Mouse (Mus musculus): ENCODE measurements at regions not wholly inside any gene's neighbourhood (a gene's known extent, or its start where the extent isn't known, plus 50 kb on each side); places are given as distances from the start of the nearest gene placed in this dataset.

- TF ChIP-seq CTCF (IDR thresholded peaks at IDR 0.05; ENCODE audit: borderline replicate concordance, insufficient read depth, low read depth, low read length) (no peak), POLR2A (IDR thresholded peaks at IDR 0.05; ENCODE audit: borderline replicate concordance, insufficient read depth, low read length) (no peak)
- peak; percentile 59 to 72 for DNase-seq
- no peak overlapping the region for H3K27ac ChIP-seq (ENCODE audit: insufficient read depth, low read length)
- no peak overlapping the region for H3K4me3 ChIP-seq (replicated peaks; ENCODE audit: insufficient read depth, low read depth, low read length)
- no peaks in the 10 kb centered on the region for H3K27me3 ChIP-seq (ENCODE audit: control insufficient read depth, insufficient read depth, low read length)
- WGBS, result 8% methylated on average over 7 of the region's 7 CpGs
- H3K4me1 ChIP-seq (ENCODE audit: control insufficient read depth, insufficient read depth, low read length), result peaks cover 25% of the 10 kb centered on the region
These were observed 109.2 kb downstream of the 1810013L24Rik start for GRCm38 (mm10) chr16:8939136-8939535.

- DNase-seq, result no peak
- Histone ChIP-seq H3K27ac (ENCODE audit: insufficient read depth, low read length) (no peak overlapping the region), H3K4me3 (replicated peaks; ENCODE audit: insufficient read depth, low read depth, low read length) (no peak overlapping the region), H3K27me3 (ENCODE audit: control insufficient read depth, insufficient read depth, low read length) (no peaks in the 10 kb centered on the region), H3K4me1 (ENCODE audit: control insufficient read depth, insufficient read depth, low read length) (peaks cover 2% of the 10 kb centered on the region; the same call in 1 of the 2 replicates)
- TF ChIP-seq CTCF (IDR thresholded peaks at IDR 0.05; ENCODE audit: borderline replicate concordance, insufficient read depth, low read depth, low read length) (no peak), POLR2A (IDR thresholded peaks at IDR 0.05; ENCODE audit: borderline replicate concordance, insufficient read depth, low read length) (no peak)
- 46% methylated on average over 5 of the region's 5 CpGs for WGBS
These were observed 114.7 kb downstream of the 1810013L24Rik start for GRCm38 (mm10) chr16:8944412-8945102.

GRCm38 (mm10) chr16:8947846-8948245, 117.9 kb downstream of the 1810013L24Rik start:
- Histone ChIP-seq H3K27me3 (ENCODE audit: control insufficient read depth, insufficient read depth, low read length) (no peaks in the 10 kb centered on the region), H3K27ac (ENCODE audit: insufficient read depth, low read length) (no peak overlapping the region), H3K4me1 (ENCODE audit: control insufficient read depth, insufficient read depth, low read length) (no peaks in the 10 kb centered on the region), H3K4me3 (replicated peaks; ENCODE audit: insufficient read depth, low read depth, low read length) (no peak overlapping the region)
- DNase-seq, result no peak
- 53% methylated on average over 5 of the region's 5 CpGs for WGBS
- TF ChIP-seq POLR2A (IDR thresholded peaks at IDR 0.05; ENCODE audit: borderline replicate concordance, insufficient read depth, low read length) (no peak), CTCF (IDR thresholded peaks at IDR 0.05; ENCODE audit: borderline replicate concordance, insufficient read depth, low read depth, low read length) (no peak)

- Histone ChIP-seq H3K27me3 (ENCODE audit: control insufficient read depth, insufficient read depth, low read length) (no peaks in the 10 kb centered on the region), H3K4me1 (ENCODE audit: control insufficient read depth, insufficient read depth, low read length) (no peaks in the 10 kb centered on the region), H3K4me3 (replicated peaks; ENCODE audit: insufficient read depth, low read depth, low read length) (no peak overlapping the region), H3K27ac (ENCODE audit: insufficient read depth, low read length) (no peak overlapping the region)
- DNase-seq, result no peak
- TF ChIP-seq POLR2A (IDR thresholded peaks at IDR 0.05; ENCODE audit: borderline replicate concordance, insufficient read depth, low read length) (no peak), CTCF (IDR thresholded peaks at IDR 0.05; ENCODE audit: borderline replicate concordance, insufficient read depth, low read depth, low read length) (no peak)
- WGBS, result 78% methylated on average over 6 of the region's 6 CpGs
These were observed 121.4 kb downstream of the 1810013L24Rik start for GRCm38 (mm10) chr16:8951156-8951899.

GRCm38 (mm10) chr16:8961739-8962138, 131.8 kb downstream of the 1810013L24Rik start:
- H3K27ac ChIP-seq (ENCODE audit: insufficient read depth, low read length), result no peak overlapping the region
- no peaks in the 10 kb centered on the region; the same call in 1 of the 2 replicates for H3K27me3 ChIP-seq (ENCODE audit: control insufficient read depth, insufficient read depth, low read length)
- no peak overlapping the region for H3K4me3 ChIP-seq (replicated peaks; ENCODE audit: insufficient read depth, low read depth, low read length)
- TF ChIP-seq CTCF (IDR thresholded peaks at IDR 0.05; ENCODE audit: borderline replicate concordance, insufficient read depth, low read depth, low read length) (no peak), POLR2A (IDR thresholded peaks at IDR 0.05; ENCODE audit: borderline replicate concordance, insufficient read depth, low read length) (no peak)
- WGBS, result 81% methylated on average over 10 of the region's 10 CpGs
- no peak for DNase-seq
- no peaks in the 10 kb centered on the region for H3K4me1 ChIP-seq (ENCODE audit: control insufficient read depth, insufficient read depth, low read length)

GRCm38 (mm10) chr16:8993521-8994250, 163.8 kb downstream of the 1810013L24Rik start:
- 84% methylated on average over 7 of the region's 7 CpGs for WGBS
- H3K27ac ChIP-seq (ENCODE audit: insufficient read depth, low read length), result no peak overlapping the region
- no peaks in the 10 kb centered on the region for H3K4me1 ChIP-seq (ENCODE audit: control insufficient read depth, insufficient read depth, low read length)
- H3K4me3 ChIP-seq (replicated peaks; ENCODE audit: insufficient read depth, low read depth, low read length), result no peak overlapping the region
- no peak for TF ChIP-seq POLR2A (IDR thresholded peaks at IDR 0.05; ENCODE audit: borderline replicate concordance, insufficient read depth, low read length)
- H3K27me3 ChIP-seq (ENCODE audit: control insufficient read depth, insufficient read depth, low read length), result no peaks in the 10 kb centered on the region
- DNase-seq, result no peak

GRCm38 (mm10) chr16:8994521-8994920, 164.6 kb downstream of the 1810013L24Rik start:
- DNase-seq, result no peak
- TF ChIP-seq CTCF (IDR thresholded peaks at IDR 0.05; ENCODE audit: borderline replicate concordance, insufficient read depth, low read depth, low read length), result no peak
- TF ChIP-seq POLR2A (IDR thresholded peaks at IDR 0.05; ENCODE audit: borderline replicate concordance, insufficient read depth, low read length), result no peak
- H3K4me3 ChIP-seq (replicated peaks; ENCODE audit: insufficient read depth, low read depth, low read length), result no peak overlapping the region
- no peak overlapping the region for H3K27ac ChIP-seq (ENCODE audit: insufficient read depth, low read length)
- H3K27me3 ChIP-seq (ENCODE audit: control insufficient read depth, insufficient read depth, low read length), result no peaks in the 10 kb centered on the region
- no peaks in the 10 kb centered on the region for H3K4me1 ChIP-seq (ENCODE audit: control insufficient read depth, insufficient read depth, low read length)
- 88% methylated on average over 1 of the region's 1 CpGs for WGBS
